In the genomic region with DNA sequence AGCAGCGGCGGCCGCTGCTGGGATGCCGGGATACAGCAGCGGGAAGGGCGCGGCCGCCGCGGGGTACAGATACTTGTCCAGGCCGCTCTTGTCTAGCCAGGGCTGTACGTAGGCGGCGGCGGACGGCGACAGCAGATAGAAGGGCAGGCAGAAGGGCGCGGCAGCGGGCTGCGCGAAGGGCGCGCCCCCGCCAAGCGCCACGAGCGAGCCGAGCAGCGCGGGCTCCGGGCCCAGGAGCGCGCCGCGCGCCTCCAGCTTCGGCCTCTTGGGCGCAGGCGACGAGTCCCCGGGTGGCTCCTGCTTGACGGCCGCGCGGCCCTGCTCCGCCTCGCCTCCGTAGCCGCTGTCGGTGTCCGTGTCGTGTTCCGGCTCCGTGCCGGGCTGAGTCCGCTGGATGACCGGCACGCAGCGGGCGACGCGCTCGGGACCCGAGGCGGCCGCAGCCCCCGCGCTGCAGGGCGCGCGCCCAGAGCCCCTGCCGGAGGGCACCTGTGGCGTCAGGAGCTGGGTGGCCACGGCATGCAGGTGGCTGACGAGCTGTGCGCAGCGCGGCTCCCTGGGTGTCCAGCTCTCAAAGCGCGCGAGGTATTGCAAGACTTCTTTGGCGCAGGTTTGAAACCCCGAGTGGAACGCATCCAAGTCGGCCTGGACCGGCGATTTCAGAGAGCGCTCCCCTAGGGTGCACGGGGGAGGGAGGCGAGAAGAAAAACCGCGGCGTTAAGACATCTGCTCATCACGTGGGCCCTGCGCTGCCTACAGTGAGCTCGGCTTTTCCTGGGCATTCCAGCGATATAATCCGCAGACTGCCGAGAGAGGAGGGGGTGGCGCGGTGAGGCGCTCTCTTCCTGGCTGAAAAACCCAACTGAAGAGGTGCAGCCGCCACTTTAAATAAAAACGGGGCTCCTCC, we compare ENCODE assay signal across 8 mouse cellular contexts. TPM values are rescaled to one million over a fixed set of nuclear protein-coding genes. Genes with fewer than 3 reads are reported as not detected.
DNase-seq lines count a peak whose midpoint lies in the region; ATAC-seq and TF ChIP-seq lines count a peak whose summit lies in the region.

No protein-coding gene starts in this region.

- 0 out of 2 replicates have a peak, but pooled peaks cover 10% of the 10 kb centered on the region for H3K4me1 ChIP-seq in forebrain, postnatal 0 days (ENCODE audit: insufficient read depth)
- H3K4me1 ChIP-seq in lung, adult 2 months (ENCODE audit: control insufficient read depth, insufficient read depth, low read length), result no peaks in the 10 kb centered on the region

- peaks cover 21% of the 10 kb centered on the region for H3K27me3 ChIP-seq in forebrain, postnatal 0 days (ENCODE audit: insufficient read depth, low read length)

- WGBS in forebrain, postnatal 0 days, result under 1% methylated on average over 100 of the region's 105 CpGs
- WGBS in lung, adult 2 months, result under 1% methylated on average over 99 of the region's 105 CpGs

- peak overlapping the region; percentile 62 for H3K27ac ChIP-seq in forebrain, postnatal 0 days (ENCODE audit: low read depth, low read length)

- TF ChIP-seq POLR2A in lung, adult 2 months (IDR thresholded peaks at IDR 0.05; ENCODE audit: borderline replicate concordance, extremely low read depth, low read depth, low read length), result 0 out of 2 replicates have a peak, but pooled peaks have one; percentile 17

- intact Hi-C loops in heart, postnatal 36 days (cut with DNase I), result loop anchor here (5.0 kb wide), 2 partner anchors 299 to 409 kb away; no protein-coding TSS in a partner anchor

- ATAC-seq in forebrain, postnatal 0 days, result peak; percentile 75

- H3K36me3 ChIP-seq in forebrain, postnatal 0 days (ENCODE audit: insufficient read depth), result no peaks in the 10 kb centered on the region

- DNase-seq in NIH3T3 (ENCODE audit: low read depth), result peak; percentile 80
- peak; percentile 89 for DNase-seq in cerebellum, adult 11-12 months
- peak; percentile 80 for DNase-seq in forebrain, postnatal 0 days
- DNase-seq in heart, postnatal 36 days, result peak; percentile 73 to 80
- peak; percentile 80 to 85 for DNase-seq in layer of hippocampus, adult 8-10 months (ENCODE audit: low spot score in 2 of 2)
- DNase-seq in lung, adult 2 months, result peak; percentile 57
- peak; percentile 23 for DNase-seq in ovary, postnatal 10 days (ENCODE audit: low spot score)
- peak; percentile 54 to 68 for DNase-seq in urinary bladder, postnatal 4 days (ENCODE audit: low spot score in 2 of 2)

- peak overlapping the region; percentile 67 for H3K4me3 ChIP-seq in forebrain, postnatal 0 days (ENCODE audit: low read depth, low read length)
- peak overlapping the region; percentile 79 for H3K4me3 ChIP-seq in lung, adult 2 months (replicated peaks; ENCODE audit: extremely low read depth, low read depth, low read length)

- no peaks in the 10 kb centered on the region for H3K9me3 ChIP-seq in forebrain, postnatal 0 days (ENCODE audit: low read length)

- 0 out of 2 replicates have a peak, but pooled peaks have one; percentile 0 for TF ChIP-seq CTCF in forebrain, postnatal 0 days (IDR thresholded peaks at IDR 0.05; ENCODE audit: low read depth)
- TF ChIP-seq CTCF in lung, adult 2 months (IDR thresholded peaks at IDR 0.05; ENCODE audit: insufficient read depth, low read length), result no peak

- peak overlapping the region; percentile 99 for H3K4me2 ChIP-seq in forebrain, postnatal 0 days (ENCODE audit: low read depth)

- peak overlapping the region; percentile 74 for H3K9ac ChIP-seq in forebrain, postnatal 0 days

RNA-seq across cellular contexts. Expression of gene Bhlhe41, which starts 2.0 kb away (rescaled TPM):
- 2.7 and 5.2 TPM in 2 replicates for total RNA-seq in forebrain, postnatal 0 days (2014; rRNA removed)
- 2.7 and 4.1 TPM in 2 replicates for polyA plus RNA-seq in forebrain, postnatal 0 days (2015; fragmentation: Nextera tagmentation; extraction: Ambion mirVana)
- 10 to 100 TPM; 18.9 to 28.6 TPM for total RNA-seq in heart, postnatal 36 days (2021)
- 10 to 100 TPM; 56.4 to 70.3 (median 63.4) TPM for total RNA-seq in layer of hippocampus, adult 8-10 months (2022)
- 5.2 and 10.1 TPM in 2 replicates for polyA plus RNA-seq in lung, adult 2 months (2012; rRNA removed)

Comparison
In these comparisons a context has a peak if more than half of its experiments do, and no peak if none do; other contexts are left out.
1. Peak in every context shown above with its lines: DNase-seq, ATAC-seq, H3K4me3 ChIP-seq and H3K27ac ChIP-seq.
2. DNase-seq: peak in every context shown above with its lines; median percentile 89 in cerebellum, adult 11-12 months; 82 in layer of hippocampus, adult 8-10 months; 80 in NIH3T3; 80 in forebrain, postnatal 0 days; 76 in heart, postnatal 36 days; 61 in urinary bladder, postnatal 4 days; 57 in lung, adult 2 months; 23 in ovary, postnatal 10 days.